Mouse (Mus musculus) B cell, adult 62 days (primary cell): Measurements from ENCODE around the gene Mlip. TPM values are rescaled to one million over a fixed set of nuclear protein-coding genes. Genes with fewer than 3 reads are reported as not detected.

Experiments
- total RNA-seq: library from RNA; stranded (reverse); gene quantifications from 4 replicates; pipeline ENCODE4 v1.2.4, GENCODE M21; 2023

The Mlip gene
- total RNA-seq = not detected in 4 replicates

DNA sequence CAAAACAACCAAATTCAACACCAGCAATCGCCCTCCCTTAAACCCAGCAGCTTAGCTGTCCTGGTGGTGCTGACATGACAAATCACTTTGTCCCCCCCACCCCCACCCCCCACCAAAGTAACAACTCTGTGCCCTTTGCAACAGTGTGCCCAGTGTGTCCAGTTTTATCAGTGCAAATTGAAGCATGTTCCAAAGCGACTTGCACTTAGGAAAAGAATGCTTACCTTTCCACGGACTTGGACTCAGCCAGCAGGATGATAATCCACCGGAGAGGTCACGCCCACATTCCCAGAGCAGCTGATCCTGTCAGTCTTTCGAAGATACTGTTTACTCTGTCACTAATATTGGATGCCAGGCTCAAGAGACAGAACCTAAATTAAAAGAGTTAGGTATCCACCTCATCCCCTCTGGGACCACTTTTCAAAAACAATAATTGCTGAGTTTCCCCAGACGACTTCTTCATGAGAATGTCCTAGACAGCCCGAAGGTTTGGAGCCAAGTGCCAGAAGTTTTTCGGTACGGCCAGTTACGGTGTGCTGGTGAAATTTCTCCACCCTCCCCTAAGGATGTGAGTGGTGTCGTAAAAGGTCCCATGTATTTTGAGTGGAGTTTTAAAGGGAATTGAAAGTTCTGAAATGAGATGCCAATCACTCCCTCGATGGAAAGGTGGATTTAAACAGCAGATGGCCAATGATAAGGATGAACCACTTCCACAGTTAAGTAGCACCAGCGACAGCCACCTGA lies at the start of gene Mlip:
Gene Mlip (minus strand): TSS at position 538 of the 744 bp plus-strand sequence.

Other genes starting within 250 kb of the Mlip start
- 6.7 to 10.0 TPM (median 8.4 TPM) in 4 replicates for gene Lrrc1, start 191.9 kb upstream of the Mlip start, total RNA-seq